Mouse (Mus musculus) bone marrow macrophage, adult 2 months (primary cell): ENCODE results near the gene Rag1.

ENCODE experiments used
- CTCF ChIP-seq: IDR thresholded peaks from 2 replicates; pipeline ENCODE4 v1.5.1; 2012; ENCODE audit warnings: low read depth, mild to moderate bottlenecking, low read length, moderate library complexity
- POLR2A ChIP-seq: IDR thresholded peaks from 2 replicates; pipeline ENCODE4 v1.6.1; 2012; ENCODE audit warnings: mild to moderate bottlenecking, low read depth, low read length, borderline replicate concordance

DNA sequence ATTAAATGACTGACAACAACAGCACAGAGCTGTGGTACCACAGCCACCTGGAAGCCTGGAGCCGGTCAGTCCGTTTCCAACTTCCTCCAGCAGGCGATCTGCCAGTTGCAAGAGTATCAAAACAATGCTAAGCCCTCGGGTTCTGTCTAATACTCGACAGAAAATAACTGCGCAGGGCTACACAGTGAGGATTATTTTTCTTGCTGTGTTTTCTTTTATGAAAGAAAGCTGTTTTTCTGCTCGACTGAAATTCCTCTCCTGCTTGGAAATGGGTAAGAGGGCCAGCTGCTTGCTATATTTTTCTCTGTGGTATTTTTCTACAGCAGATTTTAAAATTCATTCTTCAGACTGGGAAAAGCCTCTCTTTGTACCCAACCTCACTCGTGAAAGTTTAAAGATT lies 48.6 kb downstream of the Rag1 start:
- TF ChIP-seq CTCF (no peak), POLR2A (no peak)
